Mouse (Mus musculus) ES-Bruce4 (cell line): ENCODE results near the gene Olfr213.

ENCODE experiments used
- CTCF ChIP-seq: IDR thresholded peaks from one replicate; pipeline ENCODE4 v1.8.1; 2011; ENCODE audit warnings: low read depth, low read length
- EP300 ChIP-seq: IDR thresholded peaks from 2 replicates; pipeline ENCODE4 v1.6.1; 2011; ENCODE audit warnings: low read depth, low read length; ENCODE audit not compliant: insufficient read depth

GRCm38 (mm10) chr6:116542500-116542899 lies 4.2 kb downstream of the Olfr213 start:
- no peak for TF ChIP-seq CTCF
- no peak for TF ChIP-seq EP300
